Mouse (Mus musculus): ENCODE measurements around the gene Zfp607a.
"Not testable (repeated sequence)": the region's sequence is repeated elsewhere in the genome, so short reads cannot be mapped to it uniquely, and the experiment has no call there.

The Zfp607a gene

DNA sequence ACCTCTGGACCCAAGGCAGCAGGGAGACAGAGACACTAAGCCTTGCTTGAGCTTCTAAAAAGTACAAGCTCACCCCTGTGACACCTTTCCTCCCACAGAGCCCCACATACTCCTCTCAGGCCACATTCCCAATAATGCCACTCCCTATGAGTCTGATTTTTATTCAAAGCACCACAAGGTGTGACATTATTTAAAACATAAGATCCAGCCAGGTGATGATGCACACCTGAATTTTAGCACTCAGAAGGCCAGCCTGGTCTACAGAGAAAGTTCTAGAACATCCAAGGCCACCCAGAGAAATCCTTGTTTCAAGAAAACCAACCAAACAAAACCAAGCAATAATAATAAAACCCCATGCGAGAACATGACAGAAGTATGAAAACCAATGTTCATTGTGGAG lies at the start of gene Zfp607a:
Gene Zfp607a, plus strand, starts transcription at position 301 of the 400 bp plus-strand sequence.
- in situ Hi-C loops (cut with MboI, MseI), result no loop called here

- in situ Hi-C loops (cut with MboI, MseI), result no loop called here
Observed at GRCm38 (mm10) chr7:27818526-27819110, 38.7 kb upstream of the Zfp607a start.

DNA sequence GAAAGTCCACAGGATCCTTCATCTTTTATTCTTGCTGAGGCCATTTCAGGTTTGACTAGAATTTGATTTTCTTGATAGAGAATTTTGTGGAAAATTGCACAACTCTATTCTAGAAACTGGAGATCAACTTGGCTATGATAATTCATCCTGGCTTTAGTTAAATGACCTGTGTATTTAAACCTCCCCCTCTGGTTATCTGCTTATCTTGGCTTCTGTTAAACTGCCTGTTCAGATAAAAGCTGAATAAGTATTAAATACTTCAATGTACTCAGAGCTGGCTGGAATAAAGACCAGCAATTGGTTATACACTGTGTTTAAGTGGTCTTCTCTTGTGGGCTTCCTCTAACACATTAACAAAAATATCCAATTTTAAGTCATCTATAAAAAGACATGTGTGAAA lies 34.7 kb upstream of the Zfp607a start:
- in situ Hi-C loops (cut with MboI, MseI), result no loop called here

DNA sequence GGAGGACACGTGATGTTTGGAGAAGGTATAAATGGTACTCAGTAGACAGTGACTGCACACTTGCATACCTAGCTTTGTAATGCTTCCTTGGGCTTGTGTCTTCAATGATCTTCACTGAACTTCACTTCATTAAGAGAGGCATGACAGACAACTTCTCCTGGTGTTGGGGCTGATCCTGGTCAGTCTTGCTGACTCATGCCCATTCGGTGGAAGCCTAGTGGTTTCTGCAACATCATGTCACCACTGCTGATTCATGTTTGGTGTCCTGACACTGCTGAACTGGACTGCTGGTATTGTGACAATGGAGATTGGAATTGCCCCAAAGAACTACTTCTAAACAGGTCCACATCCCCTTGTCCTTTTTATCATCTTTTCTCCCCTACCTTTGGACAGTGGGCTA lies 23.2 kb upstream of the Zfp607a start:
- in situ Hi-C loops (cut with MboI, MseI), result no loop called here

DNA sequence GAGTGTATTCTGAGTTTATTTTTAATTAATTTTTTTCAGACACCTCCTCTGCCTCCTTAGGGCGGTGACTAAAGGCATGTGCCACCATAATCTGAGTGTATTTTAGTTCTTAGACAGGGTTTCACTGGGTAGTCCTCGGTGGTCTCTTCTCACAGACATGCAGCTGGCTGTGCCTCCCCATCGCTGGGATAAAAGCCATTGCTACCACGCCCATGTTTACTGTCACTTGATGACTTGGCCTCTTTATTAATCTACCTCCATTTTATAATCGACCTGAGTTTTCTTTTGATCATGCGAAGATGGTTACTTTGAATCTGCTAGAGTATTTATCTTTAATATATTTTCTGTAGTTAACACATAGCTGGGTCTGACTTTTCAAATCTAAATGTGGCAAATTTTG lies 19.4 kb upstream of the Zfp607a start:
- in situ Hi-C loops (cut with MboI, MseI), result loop anchor here (5.0 kb wide), 1 partner anchor 94 kb away; no protein-coding TSS in a partner anchor

DNA sequence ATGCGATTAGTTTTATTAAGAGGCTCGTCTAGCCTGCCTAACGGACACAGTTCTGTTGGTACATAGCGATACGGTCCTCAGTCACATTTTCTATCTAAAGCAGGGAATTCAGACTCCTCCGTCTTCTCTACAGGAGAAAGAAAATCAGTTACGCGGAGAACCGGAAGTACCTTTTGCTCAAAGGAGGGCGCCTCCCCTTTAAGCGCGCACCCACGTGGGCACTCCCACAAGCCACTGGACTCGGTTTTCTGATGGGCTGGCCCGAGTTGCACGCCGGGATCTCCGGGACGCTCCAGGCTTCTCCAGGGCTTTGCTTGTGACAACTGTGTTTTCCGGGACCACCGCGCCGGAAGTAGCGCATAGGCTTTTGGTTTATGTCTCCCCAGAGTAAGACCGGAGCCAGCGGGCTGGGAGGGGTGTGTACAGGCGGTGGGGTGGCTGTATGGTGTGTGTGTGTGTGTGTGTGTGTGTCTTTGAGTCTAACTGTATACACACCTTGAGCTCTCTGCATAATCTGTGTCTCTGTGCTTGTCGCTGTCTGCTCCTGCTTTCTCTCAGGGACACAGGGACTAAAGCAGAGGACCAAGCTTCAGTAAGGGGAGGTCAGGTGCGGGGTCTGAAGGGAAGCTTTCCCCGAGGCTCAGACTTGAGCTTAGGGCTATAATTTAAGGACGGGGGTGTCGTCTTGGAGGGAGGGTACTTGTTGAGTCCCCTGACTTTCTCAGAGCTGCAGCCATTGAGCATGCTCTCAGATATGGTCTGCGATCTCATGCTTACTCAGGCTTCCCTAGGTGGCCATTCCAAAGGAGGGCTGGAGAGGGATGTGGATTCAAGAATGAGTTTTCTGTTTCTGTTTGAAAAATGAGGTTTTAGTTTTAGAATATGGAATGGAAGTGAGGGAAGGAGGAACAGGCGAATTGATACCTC lies 18.7 kb upstream of the Zfp607a start, which contains the start of gene Zfp59:
Gene Zfp59, plus strand, starts transcription at position 285 of the 927 bp plus-strand sequence.
- in situ Hi-C loops (cut with MboI, MseI), result loop anchor here (5.0 kb wide), 1 partner anchor 94 kb away; no protein-coding TSS in a partner anchor

DNA sequence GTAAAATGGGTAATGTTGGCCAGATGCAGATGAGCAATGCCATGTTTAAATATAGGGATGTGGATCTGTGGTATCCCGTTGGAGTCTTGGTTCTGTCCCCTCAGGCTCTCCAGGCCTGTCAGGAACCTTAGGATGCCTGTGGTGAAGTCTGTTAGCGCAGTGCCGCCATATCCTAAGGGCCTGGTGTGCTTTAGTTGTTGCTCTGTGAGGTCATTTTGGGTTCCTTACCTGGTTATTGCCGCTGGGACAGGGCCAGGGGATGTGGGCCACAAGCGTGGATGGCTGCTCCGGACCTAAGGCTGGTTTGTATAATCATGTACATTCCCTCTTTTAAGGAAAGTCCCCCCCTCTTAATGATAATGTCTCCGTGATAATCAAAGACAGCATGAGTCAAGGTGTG lies 17.7 kb upstream of the Zfp607a start:
- in situ Hi-C loops (cut with MboI, MseI), result loop anchor here (5.0 kb wide), 1 partner anchor 93 kb away; no protein-coding TSS in a partner anchor

- in situ Hi-C loops (cut with MboI, MseI), result no loop called here
Observed at GRCm38 (mm10) chr7:27840104-27840503, 17.2 kb upstream of the Zfp607a start.

DNA sequence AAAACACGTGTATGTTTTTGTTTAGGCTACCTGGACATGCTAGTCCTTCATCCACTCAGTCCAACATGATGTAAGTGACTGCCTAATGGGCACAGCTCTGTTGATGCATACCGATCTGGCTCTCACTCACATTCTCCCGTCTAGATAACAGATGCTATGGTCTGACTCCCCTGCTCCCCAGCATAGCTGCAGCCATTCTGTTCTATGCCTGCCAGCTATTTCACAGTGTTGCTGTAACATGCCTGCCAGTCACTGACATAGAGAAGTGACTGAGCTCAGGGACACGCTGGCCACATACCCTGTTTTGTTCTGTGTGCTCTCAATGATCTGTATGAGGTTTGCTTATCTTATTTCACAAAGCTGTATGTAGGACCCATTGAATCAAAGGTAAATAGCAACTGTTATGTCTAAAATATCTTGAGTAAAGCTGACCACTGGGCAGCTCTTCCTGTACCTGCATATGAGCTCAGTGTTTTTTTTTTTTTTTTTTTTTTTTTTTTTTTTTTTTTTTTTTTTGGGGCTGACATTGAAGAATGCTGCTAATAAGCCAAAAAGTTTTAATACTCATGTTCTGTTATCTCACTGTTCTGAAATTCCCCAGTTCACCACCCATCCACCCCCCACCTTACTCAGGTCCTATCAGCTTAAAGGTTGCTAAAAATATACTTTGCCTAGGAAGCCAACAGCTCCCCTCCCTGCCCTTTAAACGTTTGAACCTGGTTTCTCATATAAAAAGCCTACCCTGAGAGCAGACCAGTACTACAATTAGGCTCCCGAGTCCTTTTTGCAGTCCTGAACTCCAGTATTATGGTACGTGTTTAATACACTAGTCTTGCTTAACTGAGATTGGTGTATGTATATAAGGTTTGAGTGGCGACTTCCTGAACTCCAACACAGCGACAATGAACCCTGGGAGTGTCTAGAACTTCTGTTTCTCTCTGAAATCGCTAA lies 2.2 kb downstream of the Zfp607a start:
- in situ Hi-C loops (cut with MboI, MseI), result loop anchor here (5.0 kb wide), 1 partner anchor 63 kb away; no protein-coding TSS in a partner anchor

DNA sequence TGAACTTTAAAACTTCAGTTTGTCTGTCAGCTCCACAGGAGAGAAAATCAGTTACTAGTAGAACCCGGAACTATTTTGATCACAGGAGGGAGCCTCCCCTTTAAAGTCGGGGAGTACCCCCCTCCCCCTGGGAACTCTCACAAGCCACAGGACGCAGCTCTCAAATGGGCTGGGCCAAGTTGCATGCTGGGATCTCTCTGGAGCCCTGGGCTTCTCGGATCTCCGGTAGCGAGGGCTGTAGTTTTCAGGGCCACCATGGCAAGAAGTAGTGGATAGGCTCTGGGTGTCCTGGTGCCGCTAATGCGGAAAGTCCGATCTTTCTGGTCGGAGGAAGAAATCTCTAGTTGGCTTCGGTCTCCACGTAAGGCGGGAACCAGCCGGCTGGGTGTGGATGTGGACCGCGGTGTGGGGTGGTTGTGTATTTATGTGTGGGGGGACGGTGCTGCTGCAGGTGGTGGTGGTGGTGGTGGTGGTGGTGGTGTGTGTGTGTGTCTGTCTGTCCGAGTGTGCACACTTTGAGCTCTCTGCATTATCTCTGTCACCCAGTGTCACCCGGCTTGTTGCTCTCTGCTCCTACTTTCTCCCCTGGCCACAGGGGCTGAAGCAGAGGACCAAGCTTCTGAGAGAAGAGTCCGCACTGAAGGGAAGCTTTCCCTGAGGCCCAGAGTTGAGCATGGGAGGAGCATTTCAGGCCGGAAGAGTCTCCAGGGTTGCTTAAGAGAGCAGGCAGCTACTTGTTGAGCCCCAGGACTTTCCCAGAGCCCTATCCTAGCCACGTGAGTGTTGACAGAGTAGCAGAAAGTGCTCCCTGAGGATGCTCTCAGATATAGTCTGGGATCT lies 3.3 kb downstream of the Zfp607a start:
- in situ Hi-C loops (cut with MboI, MseI), result loop anchor here (5.0 kb wide), 1 partner anchor 62 kb away; no protein-coding TSS in a partner anchor

DNA sequence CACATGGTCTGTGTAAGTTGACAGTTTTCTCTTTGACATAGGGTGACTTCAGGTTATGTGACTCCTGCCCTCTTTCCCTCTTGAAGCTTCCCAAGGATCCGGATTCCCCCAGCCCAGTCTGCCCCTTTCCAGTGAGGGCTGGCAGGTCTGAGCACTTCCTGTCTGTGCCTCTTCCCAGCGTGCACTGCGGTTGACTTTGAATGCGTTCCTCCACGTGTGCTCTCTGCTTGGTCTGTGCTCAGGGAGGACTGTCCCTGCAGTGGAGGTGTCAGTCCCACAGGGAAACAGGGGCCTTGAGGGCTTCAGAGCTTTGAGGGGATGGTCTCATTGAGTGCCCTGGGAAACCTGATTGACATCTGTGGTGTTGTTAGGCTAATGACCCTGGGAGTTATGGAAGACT lies 5.3 kb downstream of the Zfp607a start:
- in situ Hi-C loops (cut with MboI, MseI), result loop anchor here (5.0 kb wide), 1 partner anchor 60 kb away; no protein-coding TSS in a partner anchor

DNA sequence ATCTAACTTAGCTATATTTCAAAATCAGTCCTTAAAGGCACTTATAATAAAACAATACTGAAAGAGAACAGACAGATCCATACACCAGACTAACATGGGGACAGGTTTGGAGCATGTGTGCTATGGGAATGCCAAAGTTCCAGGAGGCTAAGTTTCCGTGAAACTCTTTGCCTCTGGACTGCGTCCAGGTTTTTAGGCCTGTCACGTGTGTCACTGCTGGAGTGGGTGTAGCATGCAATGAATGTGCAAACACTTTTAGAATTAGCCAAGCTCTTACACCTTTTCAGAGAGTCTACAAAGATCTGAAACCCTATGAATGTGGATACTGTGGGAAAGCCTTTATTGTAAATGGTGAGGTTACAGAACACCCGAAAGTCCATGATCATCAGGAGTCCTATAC lies 24.4 kb downstream of the Zfp607a start:
- in situ Hi-C loops (cut with MboI, MseI), result no loop called here

DNA sequence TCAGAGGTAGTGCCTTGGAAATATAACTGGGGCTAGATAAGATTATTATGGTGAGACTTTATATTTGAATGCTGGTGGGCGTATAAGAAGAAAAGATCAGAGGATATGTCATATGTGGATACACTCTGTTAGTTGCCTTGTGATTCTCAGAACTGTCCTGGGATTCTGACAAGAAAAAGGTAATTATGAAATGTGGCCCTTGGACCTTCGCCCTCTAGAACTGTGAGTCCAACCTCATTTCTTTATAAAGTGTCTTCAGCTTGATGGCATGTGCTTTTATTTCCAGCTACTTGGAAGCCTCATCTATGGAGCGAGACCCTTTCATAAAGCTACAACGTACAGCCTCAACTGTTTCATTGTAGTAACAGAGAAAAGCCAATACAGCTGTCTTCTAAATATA lies 43.3 kb downstream of the Zfp607a start:
- in situ Hi-C loops (cut with MboI, MseI), result no loop called here

GRCm38 (mm10) chr7:27905061-27905848 lies 47.9 kb downstream of the Zfp607a start:
- in situ Hi-C loops (cut with MboI, MseI), result no loop called here

- in situ Hi-C loops (cut with MboI, MseI), result not testable (repeated sequence)
Observed at GRCm38 (mm10) chr7:27910952-27911351, 53.6 kb downstream of the Zfp607a start.

DNA sequence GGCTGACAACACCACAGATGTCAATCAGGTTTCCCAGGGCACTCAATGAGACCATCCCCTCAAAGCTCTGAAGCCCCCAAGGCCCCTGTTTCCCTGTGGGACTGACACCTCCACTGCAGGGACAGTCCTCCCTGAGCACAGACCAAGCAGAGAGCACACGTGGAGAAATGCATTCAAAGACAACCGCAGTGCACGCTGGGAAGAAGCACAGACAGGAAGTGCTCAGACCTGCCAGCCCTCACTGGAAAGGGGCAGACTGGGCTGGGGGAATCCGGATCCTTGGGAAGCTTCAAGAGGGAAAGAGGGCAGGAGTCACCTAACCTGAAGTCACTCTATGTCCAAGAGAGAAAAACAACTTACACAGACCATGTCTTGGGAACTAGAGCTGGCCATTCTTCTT lies 69.7 kb downstream of the Zfp607a start:
- in situ Hi-C loops (cut with MboI, MseI), result not testable (repeated sequence)

DNA sequence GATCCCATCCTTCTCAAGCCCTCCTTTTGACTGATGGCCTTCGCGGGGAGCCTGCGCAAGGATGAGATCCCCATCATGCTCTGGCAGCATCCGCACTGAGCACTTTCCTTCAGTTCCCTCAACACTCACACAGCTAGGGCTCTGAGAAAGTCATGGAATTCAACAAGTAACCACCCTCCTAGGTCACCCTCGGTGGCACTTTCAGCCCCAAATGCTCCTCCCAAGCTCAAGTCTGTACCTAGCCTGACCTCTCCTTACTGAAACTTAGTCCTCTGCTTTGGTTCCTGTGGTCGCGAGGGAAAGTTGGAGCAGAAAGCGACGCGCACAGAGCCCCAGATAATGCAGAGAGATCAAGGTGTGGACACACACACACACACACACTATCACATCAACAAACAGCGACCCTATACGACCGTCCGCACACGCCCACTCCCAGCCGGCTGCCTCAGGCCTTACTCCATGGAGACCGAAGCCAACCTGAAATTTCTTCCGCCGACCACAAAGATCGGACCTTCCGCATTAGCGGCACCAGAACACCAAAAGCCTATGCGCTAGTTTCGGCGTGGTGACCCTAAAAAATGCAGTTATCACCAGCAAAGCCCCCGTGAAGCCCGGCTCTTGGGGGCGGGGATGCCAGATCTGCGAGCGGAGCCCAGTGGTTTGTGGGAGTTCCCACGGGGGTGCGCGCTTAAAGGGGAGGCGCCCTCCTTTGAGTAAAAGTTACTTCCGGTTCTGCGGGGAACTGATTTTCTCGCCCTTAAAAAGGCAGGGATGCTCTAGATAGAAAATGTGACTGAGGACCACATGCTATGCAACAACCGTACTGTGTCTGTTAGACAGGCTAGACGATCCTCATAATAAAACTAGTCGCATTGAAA lies 71.7 kb downstream of the Zfp607a start, which contains the start of gene Zfp974:
Gene Zfp974, minus strand, starts transcription at position 643 of the 878 bp plus-strand sequence.
- in situ Hi-C loops (cut with MboI, MseI), result no loop called here

Data from T-helper 1 cell (primary cell).